Mouse (Mus musculus): ENCODE data around the gene Tnfaip8l1.

Tnfaip8l1 gene

DNA sequence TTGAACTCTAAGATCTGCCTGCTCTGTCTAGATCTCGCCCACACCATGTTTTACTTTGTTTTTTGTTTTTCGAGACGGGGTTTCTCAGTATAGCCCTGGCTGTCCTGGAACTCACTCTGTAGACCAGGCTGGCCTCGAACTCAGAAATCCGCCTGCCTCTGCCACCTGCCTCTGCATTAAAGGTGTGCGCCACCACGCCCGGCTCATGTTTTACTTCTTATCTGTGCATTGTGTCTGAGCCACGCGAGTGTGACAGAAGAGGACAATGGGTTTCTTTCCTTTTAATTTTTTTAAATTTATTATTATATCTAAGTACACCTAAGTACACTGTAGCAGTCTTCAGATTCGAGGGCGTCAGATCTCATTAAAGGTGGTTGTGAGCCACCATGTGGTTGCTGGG, 57.0 kb downstream of the Tnfaip8l1 start:
- DNase-seq (ENCODE audit: low spot score in 2 of 2) = no peak

GRCm38 (mm10) chr17:56219805-56220204, 57.5 kb downstream of the Tnfaip8l1 start:
- no peak for DNase-seq (ENCODE audit: low spot score in 2 of 2)

Data from thymus, postnatal 10 days (tissue).